Mouse (Mus musculus): ENCODE results near the gene Bcl7a. TPM values are rescaled to one million over a fixed set of nuclear protein-coding genes. Genes with fewer than 3 reads are reported as not detected.

The Bcl7a gene
- polyA plus RNA-seq, 1 experiment, result 3.6 TPM

DNA sequence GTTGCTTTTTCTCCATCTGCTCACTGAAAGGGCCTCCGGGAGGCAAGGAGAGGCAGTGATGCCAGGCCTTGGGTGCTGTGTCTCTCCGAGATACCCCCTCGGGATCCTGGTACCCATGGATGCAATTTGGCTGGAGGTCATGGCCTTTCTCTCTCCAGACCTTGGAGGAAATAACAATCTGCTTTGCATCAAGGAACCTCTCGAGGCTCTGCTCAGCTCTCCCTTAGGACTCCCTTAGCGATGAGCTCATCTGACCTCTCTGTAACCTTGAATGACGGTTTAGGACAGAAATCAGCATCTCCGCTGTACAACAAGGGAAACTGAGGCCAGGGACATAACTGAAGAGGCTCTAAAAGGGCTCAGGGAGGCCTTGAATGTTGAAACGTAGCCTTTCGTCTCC lies 35.1 kb downstream of the Bcl7a start:
- Histone ChIP-seq H3K4me2 (ENCODE audit: low read depth) (no peak overlapping the region), H3ac (ENCODE audit: control insufficient read depth, insufficient read length) (no peak overlapping the region), H3K36me3 (ENCODE audit: control insufficient read depth, insufficient read depth) (no peaks in the 10 kb centered on the region), H3K79me2 (ENCODE audit: control insufficient read depth, insufficient read depth) (no peaks in the 10 kb centered on the region), H3K4me3 (no peak overlapping the region), H3K27me3 (ENCODE audit: control insufficient read depth, insufficient read depth, insufficient read length) (no peaks in the 10 kb centered on the region)
- TF ChIP-seq USF1 (IDR thresholded peaks at IDR 0.05; ENCODE audit: low read depth), result no peak
- no peak for TF ChIP-seq SRF (IDR thresholded peaks at IDR 0.05; ENCODE audit: control insufficient read depth, insufficient read length, low read depth)
- TF ChIP-seq E2F4 (IDR thresholded peaks at IDR 0.05; ENCODE audit: insufficient read depth), result no peak
- no peak for TF ChIP-seq MYOG (IDR thresholded peaks at IDR 0.05; ENCODE audit: control insufficient read depth in 1 of 3, insufficient read depth in 1 of 3, insufficient read length in 2 of 3, low read depth in 2 of 3)
- no peak for TF ChIP-seq POLR2AphosphoS2 (IDR thresholded peaks at IDR 0.05; ENCODE audit: insufficient read length, low read depth)
- TF ChIP-seq MAX (IDR thresholded peaks at IDR 0.05; ENCODE audit: low read depth), result no peak
- no peak for TF ChIP-seq REST (IDR thresholded peaks at IDR 0.05; ENCODE audit: insufficient read depth, insufficient read length)
- TF ChIP-seq POLR2A (IDR thresholded peaks at IDR 0.05; ENCODE audit: insufficient read length, low read depth), result no peak
- no peak for TF ChIP-seq TCF3 (IDR thresholded peaks at IDR 0.05; ENCODE audit: insufficient read length, low read depth)
- TF ChIP-seq CEBPB (IDR thresholded peaks at IDR 0.05; ENCODE audit: insufficient read depth, poor library complexity, severe bottlenecking), result no peak
- TF ChIP-seq TCF12 (IDR thresholded peaks at IDR 0.05; ENCODE audit: insufficient read depth, poor library complexity, severe bottlenecking), result no peak
- no peak for TF ChIP-seq MYOD1 (IDR thresholded peaks at IDR 0.05; ENCODE audit: control insufficient read depth in 1 of 3, insufficient read length in 2 of 3, low read depth in 2 of 3)

DNA sequence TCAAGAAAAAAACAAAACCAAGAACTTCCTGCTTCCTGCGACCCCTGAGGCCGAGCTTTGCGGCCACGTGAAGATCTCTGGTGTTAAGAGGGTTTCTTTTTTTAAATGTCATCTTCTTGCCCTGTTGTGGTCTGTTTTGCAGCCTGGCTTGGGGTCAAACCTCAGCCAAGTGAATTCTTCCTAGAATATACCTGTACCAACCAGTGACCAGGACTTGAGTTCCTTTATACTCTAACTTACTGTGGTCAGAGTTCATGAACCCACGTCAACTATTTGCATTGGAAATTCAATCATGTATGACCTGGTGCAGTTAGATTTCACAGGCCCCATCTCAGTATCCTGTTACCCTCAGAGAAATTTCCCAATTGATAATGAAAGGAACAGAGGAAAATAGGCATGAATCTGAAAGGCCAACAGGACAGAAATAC lies 35.9 kb downstream of the Bcl7a start:
- TF ChIP-seq USF1 (IDR thresholded peaks at IDR 0.05; ENCODE audit: low read depth), result no peak
- no peak for TF ChIP-seq REST (IDR thresholded peaks at IDR 0.05; ENCODE audit: insufficient read depth, insufficient read length)
- TF ChIP-seq MAX (IDR thresholded peaks at IDR 0.05; ENCODE audit: low read depth), result no peak
- Histone ChIP-seq H3K36me3 (ENCODE audit: control insufficient read depth, insufficient read depth) (no peaks in the 10 kb centered on the region), H3K4me2 (ENCODE audit: low read depth) (no peak overlapping the region), H3ac (ENCODE audit: control insufficient read depth, insufficient read length) (no peak overlapping the region), H3K79me2 (ENCODE audit: control insufficient read depth, insufficient read depth) (no peaks in the 10 kb centered on the region), H3K27me3 (ENCODE audit: control insufficient read depth, insufficient read depth, insufficient read length) (no peaks in the 10 kb centered on the region), H3K4me3 (no peak overlapping the region)

DNA sequence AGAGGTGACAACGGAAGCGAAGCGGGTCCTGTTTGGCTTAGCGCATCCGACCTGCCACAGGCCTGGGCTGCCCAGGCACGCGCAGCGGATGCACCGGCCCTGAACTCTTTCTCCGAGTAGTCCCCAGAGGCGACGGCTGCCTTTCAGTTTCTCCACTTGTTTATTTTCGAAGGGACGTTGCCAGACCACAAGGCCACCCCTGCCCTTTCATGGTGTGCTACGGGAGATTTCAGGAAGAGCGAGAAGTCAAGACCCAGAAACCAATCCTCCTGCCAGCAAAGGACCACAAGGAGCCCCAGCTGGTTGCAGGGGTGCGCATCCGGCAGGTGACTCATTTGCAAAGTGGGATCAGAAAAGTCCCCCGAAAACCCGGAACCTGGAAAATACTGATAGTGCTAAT lies 38.3 kb downstream of the Bcl7a start:
- Histone ChIP-seq H3ac (ENCODE audit: control insufficient read depth, insufficient read length) (no peak overlapping the region), H3K4me3 (no peak overlapping the region), H3K79me2 (ENCODE audit: control insufficient read depth, insufficient read depth) (no peaks in the 10 kb centered on the region), H3K36me3 (ENCODE audit: control insufficient read depth, insufficient read depth) (no peaks in the 10 kb centered on the region), H3K4me2 (ENCODE audit: low read depth) (peak overlapping the region; percentile 54), H3K27me3 (ENCODE audit: control insufficient read depth, insufficient read depth, insufficient read length) (no peaks in the 10 kb centered on the region)
- TF ChIP-seq MAX (IDR thresholded peaks at IDR 0.05; ENCODE audit: low read depth) (no peak), TCF12 (IDR thresholded peaks at IDR 0.05; ENCODE audit: insufficient read depth, poor library complexity, severe bottlenecking) (no peak), USF1 (IDR thresholded peaks at IDR 0.05; ENCODE audit: low read depth) (no peak), TCF3 (IDR thresholded peaks at IDR 0.05; ENCODE audit: insufficient read length, low read depth) (no peak), POLR2A (IDR thresholded peaks at IDR 0.05; ENCODE audit: insufficient read length, low read depth) (no peak)

DNA sequence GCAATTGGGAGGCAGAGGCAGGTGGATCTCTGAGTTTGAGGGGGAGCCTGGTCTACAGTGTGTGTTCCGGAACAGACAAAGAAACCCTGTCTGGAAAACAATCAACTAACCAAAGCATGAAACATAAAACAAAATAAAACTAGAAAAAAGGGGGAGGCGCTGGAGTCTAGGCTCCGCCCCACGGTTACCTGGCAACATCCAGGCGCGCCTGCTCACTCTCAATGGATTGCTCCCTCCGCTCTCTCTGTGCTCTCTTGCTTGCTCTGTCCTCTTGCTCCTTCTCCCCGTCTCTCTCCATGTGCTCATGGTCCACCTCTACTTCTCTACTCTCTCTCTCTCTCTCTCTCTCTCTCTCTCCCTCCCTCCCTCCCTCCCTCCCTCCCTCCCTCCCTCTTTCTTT lies 39.1 kb downstream of the Bcl7a start:
- Histone ChIP-seq H3K27me3 (ENCODE audit: control insufficient read depth, insufficient read depth, insufficient read length) (no peaks in the 10 kb centered on the region), H3K79me2 (ENCODE audit: control insufficient read depth, insufficient read depth) (no peaks in the 10 kb centered on the region), H3K4me3 (no peak overlapping the region), H3K36me3 (ENCODE audit: control insufficient read depth, insufficient read depth) (no peaks in the 10 kb centered on the region), H3ac (ENCODE audit: control insufficient read depth, insufficient read length) (no peak overlapping the region), H3K4me2 (ENCODE audit: low read depth) (no peak overlapping the region)
- no peak for TF ChIP-seq POLR2A (IDR thresholded peaks at IDR 0.05; ENCODE audit: insufficient read length, low read depth)
- no peak for TF ChIP-seq TCF12 (IDR thresholded peaks at IDR 0.05; ENCODE audit: insufficient read depth, poor library complexity, severe bottlenecking)
- no peak for TF ChIP-seq TCF3 (IDR thresholded peaks at IDR 0.05; ENCODE audit: insufficient read length, low read depth)
- no peak for TF ChIP-seq MYOD1 (IDR thresholded peaks at IDR 0.05; ENCODE audit: control insufficient read depth in 1 of 3, insufficient read length in 2 of 3, low read depth in 2 of 3)
- no peak for TF ChIP-seq CEBPB (IDR thresholded peaks at IDR 0.05; ENCODE audit: insufficient read depth, poor library complexity, severe bottlenecking)
- no peak for TF ChIP-seq REST (IDR thresholded peaks at IDR 0.05; ENCODE audit: insufficient read depth, insufficient read length)
- no peak for TF ChIP-seq SRF (IDR thresholded peaks at IDR 0.05; ENCODE audit: control insufficient read depth, insufficient read length, low read depth)
- TF ChIP-seq MYOG (IDR thresholded peaks at IDR 0.05; ENCODE audit: control insufficient read depth in 1 of 3, insufficient read depth in 1 of 3, insufficient read length in 2 of 3, low read depth in 2 of 3), result no peak
- TF ChIP-seq E2F4 (IDR thresholded peaks at IDR 0.05; ENCODE audit: insufficient read depth), result no peak
- TF ChIP-seq USF1 (IDR thresholded peaks at IDR 0.05; ENCODE audit: low read depth), result no peak
- no peak for TF ChIP-seq POLR2AphosphoS2 (IDR thresholded peaks at IDR 0.05; ENCODE audit: insufficient read length, low read depth)
- no peak for TF ChIP-seq MAX (IDR thresholded peaks at IDR 0.05; ENCODE audit: low read depth)

- Histone ChIP-seq H3K4me2 (ENCODE audit: low read depth) (no peak overlapping the region), H3K79me2 (ENCODE audit: control insufficient read depth, insufficient read depth) (no peaks in the 10 kb centered on the region), H3K4me3 (no peak overlapping the region), H3K27me3 (ENCODE audit: control insufficient read depth, insufficient read depth, insufficient read length) (no peaks in the 10 kb centered on the region), H3K36me3 (ENCODE audit: control insufficient read depth, insufficient read depth) (no peaks in the 10 kb centered on the region), H3ac (ENCODE audit: control insufficient read depth, insufficient read length) (no peak overlapping the region)
- TF ChIP-seq MYOG (IDR thresholded peaks at IDR 0.05; ENCODE audit: control insufficient read depth in 1 of 3, insufficient read depth in 1 of 3, insufficient read length in 2 of 3, low read depth in 2 of 3), result no peak
- no peak for TF ChIP-seq MAX (IDR thresholded peaks at IDR 0.05; ENCODE audit: low read depth)
- TF ChIP-seq E2F4 (IDR thresholded peaks at IDR 0.05; ENCODE audit: insufficient read depth), result no peak
- TF ChIP-seq POLR2AphosphoS2 (IDR thresholded peaks at IDR 0.05; ENCODE audit: insufficient read length, low read depth), result no peak
- TF ChIP-seq SRF (IDR thresholded peaks at IDR 0.05; ENCODE audit: control insufficient read depth, insufficient read length, low read depth), result no peak
- TF ChIP-seq TCF12 (IDR thresholded peaks at IDR 0.05; ENCODE audit: insufficient read depth, poor library complexity, severe bottlenecking), result no peak
- TF ChIP-seq REST (IDR thresholded peaks at IDR 0.05; ENCODE audit: insufficient read depth, insufficient read length), result no peak
- TF ChIP-seq POLR2A (IDR thresholded peaks at IDR 0.05; ENCODE audit: insufficient read length, low read depth), result no peak
- no peak for TF ChIP-seq TCF3 (IDR thresholded peaks at IDR 0.05; ENCODE audit: insufficient read length, low read depth)
- TF ChIP-seq MYOD1 (IDR thresholded peaks at IDR 0.05; ENCODE audit: control insufficient read depth in 1 of 3, insufficient read length in 2 of 3, low read depth in 2 of 3), result no peak
- TF ChIP-seq USF1 (IDR thresholded peaks at IDR 0.05; ENCODE audit: low read depth), result no peak
- TF ChIP-seq CEBPB (IDR thresholded peaks at IDR 0.05; ENCODE audit: insufficient read depth, poor library complexity, severe bottlenecking), result no peak
Measured at GRCm38 (mm10) chr5:123388452-123388851, 44.8 kb downstream of the Bcl7a start.

All from myocyte (in vitro differentiated cells).